Mouse (Mus musculus) urinary bladder, postnatal 4 days (tissue): ENCODE results near the gene F5.
"Not testable (repeated sequence)": the region's sequence is repeated elsewhere in the genome, so short reads cannot be mapped to it uniquely, and the experiment has no call there.

Source experiments
- DNase-seq, 2 experiments: peaks; one replicate each; pipeline ENCODE4 v3.0.0; 2021 to 2022; ENCODE audit warnings: low spot score in 2 of 2

The F5 gene

GRCm38 (mm10) chr1:164159781-164160180 is 8.1 kb downstream of the F5 start:
- no peak for DNase-seq

GRCm38 (mm10) chr1:164162745-164163144 is 11.1 kb downstream of the F5 start:
- no peak for DNase-seq

GRCm38 (mm10) chr1:164168818-164169217 is 17.2 kb downstream of the F5 start:
- DNase-seq = no peak

GRCm38 (mm10) chr1:164170434-164170833 is 18.8 kb downstream of the F5 start:
- no peak for DNase-seq

- DNase-seq = no peak
These were observed 21.5 kb downstream of the F5 start for GRCm38 (mm10) chr1:164173145-164173544.

- no peak for DNase-seq
These were observed 25.2 kb downstream of the F5 start for GRCm38 (mm10) chr1:164176856-164177255.

- DNase-seq = no peak
These were observed 26.8 kb downstream of the F5 start for GRCm38 (mm10) chr1:164178429-164178828.

- peak in 1 of 2 experiments; percentile 73 for DNase-seq
These were observed 32.7 kb downstream of the F5 start for GRCm38 (mm10) chr1:164184142-164184870.

- no peak for DNase-seq
These were observed 33.2 kb downstream of the F5 start for GRCm38 (mm10) chr1:164184871-164185223.

- DNase-seq = no peak
These were observed 33.7 kb downstream of the F5 start for GRCm38 (mm10) chr1:164185316-164185715.

- DNase-seq = no peak
These were observed 35.4 kb downstream of the F5 start for GRCm38 (mm10) chr1:164187002-164187560.

GRCm38 (mm10) chr1:164199551-164199950 is 47.9 kb downstream of the F5 start:
- DNase-seq = no peak

- no peak for DNase-seq
These were observed 56.8 kb downstream of the F5 start for GRCm38 (mm10) chr1:164208437-164208836.

- no peak for DNase-seq
These were observed 59.3 kb downstream of the F5 start for GRCm38 (mm10) chr1:164210899-164211298.

GRCm38 (mm10) chr1:164212686-164213085 is 61.0 kb downstream of the F5 start:
- DNase-seq = no peak

GRCm38 (mm10) chr1:164214190-164214589 is 62.6 kb downstream of the F5 start:
- no peak for DNase-seq

GRCm38 (mm10) chr1:164215097-164215496 is 63.5 kb downstream of the F5 start:
- DNase-seq = no peak

- DNase-seq = no peak
These were observed 63.9 kb downstream of the F5 start for GRCm38 (mm10) chr1:164215540-164215939.

- DNase-seq = no peak
These were observed 66.4 kb downstream of the F5 start for GRCm38 (mm10) chr1:164217791-164218685.

- no peak for DNase-seq
These were observed 68.6 kb downstream of the F5 start for GRCm38 (mm10) chr1:164220261-164220660.

GRCm38 (mm10) chr1:164223089-164223488 is 71.5 kb downstream of the F5 start:
- DNase-seq = no peak

GRCm38 (mm10) chr1:164231937-164232570 is 80.4 kb downstream of the F5 start:
- DNase-seq = not testable (repeated sequence)
